Mouse (Mus musculus): ENCODE results near the gene Ifrd2. TPM values are rescaled to one million over a fixed set of nuclear protein-coding genes. Genes with fewer than 3 reads are reported as not detected.
A peak's percentile ranks its signal among the peaks of the same experiment; 100 is the strongest.

Gene Ifrd2
- total RNA-seq, 4 experiments from 2014 or later: 43.7 to 58.2 (median 47.5) TPM

- DNase-seq (ENCODE audit: low spot score): no peak
Observed at GRCm38 (mm10) chr9:107619546-107619879, 32.1 kb downstream of the Ifrd2 start.

DNA sequence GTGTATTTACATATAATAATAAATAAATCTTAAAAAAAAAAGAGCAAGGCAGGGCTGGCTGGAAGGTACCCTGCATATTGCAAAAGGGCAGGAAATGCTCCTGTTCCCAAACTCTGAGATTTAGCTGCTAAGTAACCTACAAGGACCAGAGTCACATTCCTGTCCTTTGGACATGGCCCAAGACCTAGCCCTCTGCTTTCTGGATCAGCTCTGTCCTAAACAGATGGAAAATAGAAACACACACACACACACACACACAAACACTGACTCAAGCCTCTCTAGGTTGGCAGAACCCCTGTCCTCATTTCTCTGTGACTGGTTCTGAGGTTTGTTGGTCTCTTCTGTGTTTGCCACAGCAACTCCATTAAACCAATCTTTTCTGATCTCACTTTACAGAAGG lies 33.5 kb downstream of the Ifrd2 start:
- no peak for DNase-seq (ENCODE audit: low spot score)

DNA sequence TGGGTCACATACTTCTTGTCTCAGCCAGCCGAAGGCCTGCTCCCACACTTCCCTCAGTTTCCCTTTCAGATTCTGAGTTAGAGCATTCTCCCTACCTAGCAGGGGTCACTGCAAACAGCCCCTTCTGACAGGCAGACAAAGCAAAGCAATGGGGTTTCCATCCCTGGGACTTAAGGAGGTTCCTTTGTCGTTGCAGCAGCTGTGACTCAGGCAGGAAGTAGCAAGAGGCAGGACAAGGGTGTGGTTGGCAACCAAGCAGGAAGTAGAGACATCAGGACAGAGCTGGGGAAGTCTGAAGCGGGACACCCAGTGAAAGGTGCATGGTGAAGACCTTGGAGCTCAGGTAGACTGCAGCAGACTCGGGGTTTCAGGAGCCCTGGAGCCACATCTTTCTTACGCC lies 37.1 kb downstream of the Ifrd2 start:
- DNase-seq (ENCODE audit: low spot score): peak; percentile 81

DNA sequence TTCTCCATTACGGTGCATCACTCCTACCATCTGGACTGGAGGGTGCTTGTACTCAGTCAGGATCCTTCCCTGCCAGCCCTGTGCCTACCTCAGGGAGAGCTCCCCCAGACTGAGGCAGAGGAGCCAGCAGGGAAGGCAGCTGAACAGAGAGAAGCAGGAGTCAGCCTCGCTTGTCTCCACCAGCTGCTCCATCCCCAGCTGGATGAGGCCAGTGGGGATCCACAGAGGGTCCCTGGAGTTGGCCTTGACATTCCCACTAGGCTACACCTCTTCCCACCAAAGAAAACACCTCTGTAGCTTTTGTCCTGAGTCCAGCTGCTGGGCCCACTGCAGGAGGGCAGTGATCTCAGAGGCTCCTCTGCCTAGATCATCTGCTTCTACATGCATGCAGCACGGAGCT lies 37.5 kb downstream of the Ifrd2 start:
- no peak for DNase-seq (ENCODE audit: low spot score)

DNA sequence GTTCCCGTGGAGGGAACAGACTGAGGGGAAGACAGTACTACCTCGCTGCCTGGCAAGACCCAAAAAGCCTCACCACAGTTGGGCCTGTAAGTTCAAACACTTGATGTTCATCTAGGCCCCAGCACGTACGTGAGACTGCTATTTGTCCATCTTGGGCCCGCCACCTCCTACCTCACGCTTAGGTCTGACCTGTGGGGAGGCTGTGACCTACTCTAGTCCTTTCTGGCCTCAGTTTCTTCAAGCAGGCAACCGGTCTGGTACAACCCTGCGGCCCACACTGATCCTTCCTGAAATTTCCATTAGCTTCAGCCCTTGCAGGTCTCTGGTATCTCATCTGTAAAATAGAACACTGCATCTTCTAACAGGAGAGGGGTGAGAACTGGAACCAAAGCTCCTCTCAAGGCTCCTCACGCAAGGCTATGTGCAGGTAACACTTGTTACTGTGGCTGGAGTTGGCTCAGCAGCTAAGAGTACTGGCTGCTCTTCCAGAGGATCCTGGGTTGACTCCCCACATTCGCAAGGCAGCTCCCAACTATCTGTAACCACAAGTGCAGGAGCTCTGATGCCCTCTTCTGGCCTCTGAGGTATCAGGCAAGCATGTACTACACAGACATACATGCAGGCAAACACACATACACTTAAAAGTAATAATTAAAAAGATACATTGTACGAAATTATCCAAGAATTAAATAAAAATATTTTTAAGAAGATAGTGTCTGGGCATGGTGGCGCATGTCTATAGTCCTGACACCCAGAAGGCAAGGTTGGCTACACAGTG lies 38.1 kb downstream of the Ifrd2 start:
- DNase-seq (ENCODE audit: low spot score): no peak

DNA sequence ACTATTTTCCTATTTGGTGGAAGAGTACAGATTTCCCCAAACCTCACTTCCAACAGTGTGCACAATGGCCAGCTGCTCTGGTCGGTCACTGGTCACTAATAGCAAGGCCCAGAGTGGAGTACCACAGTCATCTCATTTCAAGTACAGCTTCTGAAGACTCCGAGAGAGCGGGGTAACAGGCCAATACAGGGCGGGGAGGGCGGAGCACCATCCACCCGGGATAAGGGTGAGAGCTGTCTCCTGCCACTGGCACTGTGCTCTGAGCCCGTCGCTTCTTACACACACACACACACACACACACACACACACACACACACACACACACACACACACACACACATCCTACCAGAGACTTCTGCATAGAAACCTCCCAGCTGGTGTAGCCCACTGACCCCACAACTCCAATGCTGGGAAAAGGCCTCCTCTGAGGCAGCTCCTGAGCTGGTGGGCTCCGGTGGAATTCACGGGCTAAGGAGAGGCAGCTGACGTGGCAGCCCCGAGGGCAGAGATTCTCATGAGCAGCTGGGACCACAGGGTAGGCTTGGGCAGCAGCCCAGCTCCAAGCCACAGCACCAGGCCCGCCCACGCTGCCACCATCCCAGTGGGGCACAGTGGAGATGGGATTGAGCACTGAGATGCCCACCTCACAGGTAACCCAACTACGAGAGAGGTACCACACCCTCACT lies 38.9 kb downstream of the Ifrd2 start:
- no peak for DNase-seq (ENCODE audit: low spot score)

DNA sequence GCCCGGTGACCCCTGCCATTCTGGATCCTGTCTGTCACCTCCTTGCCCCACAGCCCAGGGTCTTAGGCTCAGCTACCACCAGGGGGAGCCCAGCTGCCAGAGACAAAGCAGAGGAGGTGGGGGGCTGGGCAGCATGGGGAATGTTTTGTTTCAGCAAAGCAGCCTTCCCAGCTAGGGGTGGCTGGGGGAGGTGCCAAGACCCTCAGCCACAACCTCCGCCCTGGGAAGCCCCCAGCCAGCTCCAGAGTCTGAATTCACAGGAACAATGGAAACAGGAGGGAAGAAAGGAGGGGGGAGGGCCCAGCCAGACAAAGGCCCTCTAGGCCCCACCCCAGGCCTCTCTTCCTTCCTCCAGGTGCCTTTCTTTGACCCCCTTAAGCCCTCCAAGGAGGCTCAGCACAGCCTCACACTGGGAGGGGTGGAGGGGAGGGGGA lies 39.4 kb downstream of the Ifrd2 start:
- no peak for DNase-seq (ENCODE audit: low spot score)

DNA sequence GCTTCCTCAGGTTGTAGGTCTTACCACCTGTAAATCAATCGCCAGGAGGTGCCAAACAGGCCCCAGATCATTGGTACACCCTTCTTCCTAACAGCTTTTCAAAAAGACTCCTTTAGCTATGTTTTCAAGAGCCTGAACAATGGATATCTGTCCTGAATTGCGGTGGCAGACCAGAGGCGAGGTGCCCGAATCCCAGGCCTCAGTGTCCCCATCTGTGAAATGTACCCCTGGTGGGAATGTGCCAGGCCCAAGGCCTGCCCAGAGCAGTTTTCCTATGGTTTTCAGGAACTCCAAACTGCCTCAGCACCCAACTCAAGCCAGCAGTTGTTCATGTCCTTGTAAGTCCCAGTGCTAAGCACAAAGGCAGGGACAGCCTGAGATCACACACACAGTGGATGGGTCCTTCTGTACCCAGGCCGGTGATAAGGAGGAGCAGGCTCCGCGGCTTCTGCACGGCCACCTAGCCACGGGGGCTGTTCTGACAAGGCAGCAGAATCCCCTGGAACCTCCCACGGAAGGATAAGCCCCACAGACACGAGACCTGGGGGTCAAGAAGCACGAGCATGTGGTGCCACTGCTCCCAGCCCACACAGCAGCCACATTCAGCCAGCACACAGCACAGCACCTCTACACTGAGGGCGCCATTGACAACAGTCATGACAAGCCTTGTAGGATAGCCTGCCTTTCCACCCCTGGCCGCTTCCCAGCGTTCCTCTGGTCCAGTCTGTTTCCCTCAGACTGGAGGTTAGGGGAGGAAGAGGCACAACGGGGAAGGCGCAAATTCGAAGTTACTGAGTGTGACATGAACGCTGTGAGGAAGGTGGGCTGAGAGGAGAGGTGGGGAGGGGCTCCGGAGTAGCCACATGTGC lies 40.2 kb downstream of the Ifrd2 start:
- no peak for DNase-seq (ENCODE audit: low spot score)

DNA sequence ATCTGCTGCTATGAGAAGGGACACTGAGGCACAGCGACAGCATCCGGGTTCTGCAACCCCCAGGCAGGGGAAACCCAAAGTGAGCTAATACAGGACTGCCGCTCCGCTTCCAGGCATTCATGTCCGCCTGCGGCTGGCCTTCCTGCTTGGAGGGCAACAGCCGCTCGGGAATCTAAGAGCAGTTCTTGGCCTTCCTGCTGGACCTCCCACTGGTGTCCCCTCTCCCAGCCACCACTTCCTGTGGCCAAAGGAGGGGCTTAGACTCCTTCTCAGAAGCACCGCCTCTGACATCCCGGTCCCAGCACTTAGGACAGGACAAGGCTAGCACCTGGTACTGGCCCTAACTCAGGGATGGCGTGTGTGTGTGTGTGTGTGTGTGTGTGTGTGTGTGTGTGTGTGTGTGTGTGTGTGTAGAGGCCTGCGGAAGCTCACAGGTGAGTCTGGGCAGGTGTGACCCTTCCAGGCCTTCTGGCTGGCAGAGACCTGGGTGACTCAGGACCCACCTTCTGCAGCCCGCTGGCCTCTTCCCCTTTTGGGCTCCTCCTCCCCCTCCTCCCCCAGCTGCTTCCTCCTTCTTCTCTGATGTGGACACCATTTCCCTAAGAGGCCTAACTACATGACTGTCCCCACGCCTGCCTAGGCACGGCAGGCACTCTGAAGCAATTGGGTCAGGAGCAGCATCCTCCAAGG lies 41.4 kb downstream of the Ifrd2 start:
- no peak for DNase-seq (ENCODE audit: low spot score)

- DNase-seq (ENCODE audit: low spot score): no peak
Observed at GRCm38 (mm10) chr9:107629411-107629730, 41.9 kb downstream of the Ifrd2 start.

GRCm38 (mm10) chr9:107629901-107630425 lies 42.5 kb downstream of the Ifrd2 start:
- no peak for DNase-seq (ENCODE audit: low spot score)

DNA sequence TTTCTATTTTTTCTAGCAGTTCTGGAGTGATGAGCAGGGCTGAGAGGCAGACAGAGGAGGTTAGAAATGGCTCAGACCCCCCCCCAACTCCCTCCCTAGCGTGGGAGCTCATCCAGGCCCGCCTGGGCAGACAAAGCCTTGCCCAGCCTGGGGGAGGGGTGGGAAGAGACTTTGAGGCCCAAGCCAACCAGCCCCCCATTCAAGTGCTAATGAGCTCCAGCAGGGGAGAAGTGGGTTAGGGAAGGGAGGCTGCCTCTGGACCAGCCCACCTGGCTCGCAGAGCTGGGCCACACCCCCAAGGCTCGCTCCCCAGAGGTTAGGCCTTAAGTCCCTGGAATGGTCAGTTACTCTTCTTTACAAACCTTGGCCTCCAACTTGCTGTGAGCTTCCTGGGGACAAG lies 43.1 kb downstream of the Ifrd2 start:
- DNase-seq (ENCODE audit: low spot score): no peak

GRCm38 (mm10) chr9:107631311-107631826 lies 43.9 kb downstream of the Ifrd2 start:
- DNase-seq (ENCODE audit: low spot score): no peak

DNA sequence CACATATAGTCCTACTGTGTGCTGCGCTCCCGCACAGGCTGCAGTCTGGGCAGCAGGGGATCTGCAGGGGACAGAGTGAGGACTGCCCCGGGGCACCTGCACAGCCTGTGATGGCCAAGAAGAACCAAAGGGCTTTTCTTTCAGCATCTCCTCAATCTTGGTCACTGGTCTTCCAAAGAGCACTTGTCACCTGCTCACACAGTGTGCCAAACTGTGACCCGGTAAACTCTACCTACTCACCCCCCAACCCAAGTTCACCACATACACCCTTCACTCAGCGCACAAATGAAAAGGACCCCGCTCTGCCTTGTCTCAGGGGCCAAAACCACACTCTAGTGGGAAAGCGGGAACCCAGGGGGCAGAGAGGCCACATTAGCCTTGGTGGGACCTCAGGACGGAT lies 44.4 kb downstream of the Ifrd2 start:
- no peak for DNase-seq (ENCODE audit: low spot score)

- DNase-seq (ENCODE audit: low spot score): no peak
Observed at GRCm38 (mm10) chr9:107632478-107632877, 45.0 kb downstream of the Ifrd2 start.

- peak; percentile 86 for DNase-seq (ENCODE audit: low spot score)
Observed at GRCm38 (mm10) chr9:107633091-107633660, 45.7 kb downstream of the Ifrd2 start.

- DNase-seq (ENCODE audit: low spot score): no peak
Observed at GRCm38 (mm10) chr9:107633661-107634405, 46.4 kb downstream of the Ifrd2 start.

DNA sequence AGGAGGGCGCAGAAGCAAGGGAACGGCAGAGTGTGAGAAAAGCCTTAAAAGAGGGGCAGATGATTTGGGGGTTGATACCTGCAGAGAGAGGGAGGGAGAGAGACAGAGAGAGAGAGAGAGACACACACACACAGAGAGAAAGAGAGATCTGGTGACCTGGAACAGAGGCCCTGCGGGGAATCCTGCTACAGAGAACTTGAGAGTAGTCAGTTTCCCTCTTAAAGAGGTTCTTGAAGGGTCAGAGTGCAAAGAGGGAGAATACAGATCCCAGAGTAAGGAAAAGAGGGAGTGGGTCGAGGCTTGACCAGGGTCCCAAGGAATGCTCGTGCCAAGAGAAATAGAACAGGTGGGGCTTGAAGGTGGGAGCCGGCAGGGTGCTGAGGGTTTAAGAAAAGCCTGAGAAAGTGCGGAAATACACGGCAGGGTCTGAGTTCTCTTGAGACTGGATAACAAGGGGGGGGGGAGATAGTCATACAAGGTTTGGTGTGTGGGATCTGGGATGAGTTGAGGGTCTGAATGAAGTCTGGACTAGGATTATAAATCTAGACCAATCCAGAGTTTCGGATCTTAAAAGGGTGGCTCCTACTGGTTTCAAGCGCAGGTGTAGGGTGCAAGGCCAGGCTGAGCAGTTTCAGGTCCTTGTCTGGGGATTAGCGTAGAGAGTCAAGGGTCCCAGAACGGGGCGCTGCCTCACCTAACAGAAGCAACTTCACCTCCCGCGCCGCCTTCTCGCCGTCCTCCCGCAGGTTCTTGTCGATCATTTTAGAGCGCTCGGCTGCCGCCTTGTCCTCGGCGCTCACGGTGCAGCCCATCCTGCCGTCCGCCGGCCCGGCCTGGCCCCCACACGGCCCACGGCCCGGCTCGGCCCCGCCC lies 47.2 kb downstream of the Ifrd2 start:
- DNase-seq (ENCODE audit: low spot score): no peak

DNA sequence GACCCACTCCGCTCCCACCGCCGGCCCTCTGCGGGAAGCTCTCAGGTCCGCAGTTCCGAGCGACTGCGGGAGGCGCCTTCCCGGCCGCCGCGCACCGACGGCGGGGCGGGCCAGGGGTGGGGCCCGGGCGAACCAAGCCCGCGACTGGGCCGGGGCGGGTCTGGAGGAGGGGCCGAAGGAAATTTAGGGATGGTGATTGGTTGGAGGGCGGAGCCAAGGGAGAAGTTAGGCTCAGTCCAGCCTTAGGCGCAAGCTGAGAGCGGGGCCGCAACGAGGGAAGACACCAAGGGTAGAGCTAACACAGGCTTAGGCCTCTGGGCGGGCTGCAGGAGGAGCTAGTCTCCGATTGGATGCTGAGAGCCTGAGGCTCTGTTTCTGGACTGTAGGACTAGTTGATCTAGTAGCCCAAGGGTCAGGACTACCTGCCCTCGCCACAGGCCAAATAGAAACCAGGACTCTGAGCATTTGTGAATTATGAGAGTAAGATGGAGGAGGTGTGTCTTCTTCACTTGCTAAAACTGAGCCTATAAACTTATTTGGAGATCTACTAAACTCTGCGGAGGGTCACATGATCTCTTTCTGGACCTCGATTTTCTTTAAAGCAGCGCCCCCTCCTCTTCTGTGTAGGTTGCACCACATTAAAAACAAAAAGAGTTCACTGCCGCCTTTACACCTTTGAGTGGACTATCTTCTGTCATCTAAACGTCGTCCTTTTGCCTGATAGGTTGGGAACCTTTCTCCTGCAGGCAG lies 48.0 kb downstream of the Ifrd2 start, which contains the start of gene Gnai2:
TSS of gene Gnai2 (minus strand) at position 89 of the 750 bp plus-strand sequence.
- DNase-seq (ENCODE audit: low spot score): peak; percentile 99
